Mouse (Mus musculus) left cerebral cortex, adult 2 months (tissue): ENCODE measurements at regions not wholly inside any gene's neighbourhood (a gene's known extent, or its start where the extent isn't known, plus 50 kb on each side); places are given as distances from the start of the nearest gene placed in this dataset.

Experiments used
- DNase-seq, 2 experiments: peaks; one replicate each; pipeline ENCODE4 v3.0.0; 2021 to 2022; ENCODE audit warnings: low spot score in 2 of 2, mixed read lengths in 1 of 2; ENCODE audit errors: extremely low spot score in 1 of 2
- H3K27ac ChIP-seq: fragments of 200-600 bp; 2 replicates; pipeline ENCODE4 v1.8.1; 2022
- H3K4me3 ChIP-seq: fragments of 200-600 bp; 2 replicates; pipeline ENCODE4 v1.8.1; 2022
- CTCF ChIP-seq: fragments of 200-600 bp; IDR thresholded peaks from 2 replicates; pipeline ENCODE4 v1.8.1; 2022; ENCODE audit warnings: antibody characterized with exemption, mild to moderate bottlenecking, moderate library complexity
- intact Hi-C: fragments of 180-260 bp; cut with DNase I; formaldehyde crosslinking; loops from one replicate; pipeline ENCODE4 v1.15.1; 2025

DNA sequence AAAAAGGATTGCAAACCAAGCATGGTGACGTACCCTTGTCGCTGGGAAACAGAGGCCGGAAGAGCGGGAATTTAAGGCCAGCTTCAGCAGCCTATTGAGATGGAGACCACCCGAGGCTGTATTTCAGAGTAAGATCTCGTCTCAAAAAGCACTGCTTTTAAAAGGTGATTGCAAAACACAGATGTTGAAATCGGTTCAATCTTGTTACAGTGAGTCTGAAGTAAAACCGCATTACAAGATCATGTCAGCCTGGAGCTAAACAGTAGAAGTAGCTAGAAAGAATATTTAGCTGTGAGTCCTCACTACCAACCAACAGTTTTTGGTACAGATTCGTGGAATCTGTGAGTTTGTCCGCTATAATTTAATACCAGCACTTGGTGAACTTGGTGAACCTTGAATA is 69.0 kb upstream of the Mpp6 start:
- TF ChIP-seq CTCF: no peak
- DNase-seq: no peak
- H3K27ac ChIP-seq: no peak overlapping the region
- no peak overlapping the region for H3K4me3 ChIP-seq
- intact Hi-C loops: no loop called here

DNA sequence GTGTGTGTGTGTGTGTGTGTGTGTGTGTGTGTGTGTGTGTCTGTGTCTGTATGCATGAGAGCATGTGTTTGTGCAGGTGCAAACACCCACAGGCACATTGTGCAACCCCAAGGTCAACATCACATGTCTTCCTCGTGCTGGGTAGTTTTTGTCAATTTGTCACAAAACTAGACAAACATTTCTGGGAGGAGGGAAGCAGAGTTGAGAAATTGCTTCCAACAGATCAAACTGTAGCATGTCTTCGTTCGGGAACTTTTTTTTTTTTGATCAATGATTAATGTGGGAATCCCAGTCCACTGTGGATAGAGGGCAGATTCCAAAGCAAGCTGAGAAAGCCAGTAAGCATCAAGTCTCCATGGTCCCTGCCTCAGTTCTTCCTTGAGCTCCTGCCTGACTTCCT is 67.9 kb upstream of the Mpp6 start:
- no peak for TF ChIP-seq CTCF
- Histone ChIP-seq H3K27ac (no peak overlapping the region), H3K4me3 (no peak overlapping the region)
- DNase-seq: no peak
- intact Hi-C loops: no loop called here

DNA sequence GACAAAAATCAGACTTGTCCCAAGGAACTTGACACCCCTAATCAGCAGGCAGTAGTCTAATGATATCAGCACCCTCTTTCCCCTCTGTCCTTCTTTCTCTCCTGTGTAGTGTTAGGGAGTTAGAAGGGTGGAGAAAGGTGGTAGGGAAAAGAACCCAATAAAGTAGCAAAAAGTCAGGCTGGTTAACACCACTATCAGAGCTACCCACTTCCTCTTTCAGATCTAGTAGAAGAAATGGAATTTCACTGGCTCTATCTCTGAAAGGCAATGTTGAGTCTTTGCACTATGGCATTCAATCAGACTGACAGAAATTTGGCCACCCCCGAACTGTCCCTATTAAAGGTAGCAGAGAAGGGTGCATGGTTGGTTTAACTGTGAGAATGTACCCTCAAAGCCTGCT is 65.9 kb upstream of the Mpp6 start:
- TF ChIP-seq CTCF: no peak
- Histone ChIP-seq H3K4me3 (no peak overlapping the region), H3K27ac (no peak overlapping the region)
- intact Hi-C loops: no loop called here
- DNase-seq: no peak

DNA sequence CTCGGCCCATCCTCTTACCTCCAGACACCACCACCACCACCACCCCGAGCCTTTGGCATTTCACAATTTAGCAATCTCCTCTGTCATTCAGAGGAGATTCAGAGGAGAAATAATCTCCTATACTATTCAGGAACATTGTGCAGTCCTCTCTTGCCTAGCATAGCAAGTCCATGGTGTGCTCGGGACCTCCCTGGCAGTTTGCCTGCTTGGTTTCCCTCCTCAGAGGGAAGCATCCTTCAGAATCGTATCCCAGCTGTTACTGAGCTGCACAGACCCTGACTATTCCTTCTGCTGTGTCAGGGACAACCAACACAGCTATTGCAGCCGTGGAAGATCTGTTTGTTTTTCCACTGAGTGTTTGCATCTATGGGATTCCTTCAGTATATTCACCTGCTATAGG is 63.3 kb upstream of the Mpp6 start:
- Histone ChIP-seq H3K27ac (no peak overlapping the region), H3K4me3 (no peak overlapping the region)
- intact Hi-C loops: no loop called here
- no peak for TF ChIP-seq CTCF
- no peak for DNase-seq

DNA sequence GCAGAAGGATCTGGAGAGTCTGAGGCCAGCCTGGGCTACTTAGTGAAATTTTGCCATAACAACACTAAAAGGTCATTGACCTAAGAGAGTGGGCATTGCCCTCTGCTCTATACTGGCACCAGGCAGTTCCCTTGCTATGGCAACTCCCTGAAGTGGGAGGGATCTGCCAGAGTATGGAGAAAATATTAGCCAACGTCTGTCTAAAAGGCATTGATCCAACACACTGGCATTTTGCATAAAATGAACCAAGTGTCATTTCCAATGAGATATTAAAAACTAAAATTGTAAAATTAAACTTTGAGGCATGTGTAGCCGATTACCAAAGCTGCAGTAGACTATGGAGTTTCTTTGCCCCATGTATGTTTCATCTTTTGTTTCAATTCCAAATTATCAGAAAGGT is 57.6 kb upstream of the Mpp6 start:
- no peak for DNase-seq
- Histone ChIP-seq H3K27ac (no peak overlapping the region), H3K4me3 (no peak overlapping the region)
- intact Hi-C loops: no loop called here
- TF ChIP-seq CTCF: no peak

DNA sequence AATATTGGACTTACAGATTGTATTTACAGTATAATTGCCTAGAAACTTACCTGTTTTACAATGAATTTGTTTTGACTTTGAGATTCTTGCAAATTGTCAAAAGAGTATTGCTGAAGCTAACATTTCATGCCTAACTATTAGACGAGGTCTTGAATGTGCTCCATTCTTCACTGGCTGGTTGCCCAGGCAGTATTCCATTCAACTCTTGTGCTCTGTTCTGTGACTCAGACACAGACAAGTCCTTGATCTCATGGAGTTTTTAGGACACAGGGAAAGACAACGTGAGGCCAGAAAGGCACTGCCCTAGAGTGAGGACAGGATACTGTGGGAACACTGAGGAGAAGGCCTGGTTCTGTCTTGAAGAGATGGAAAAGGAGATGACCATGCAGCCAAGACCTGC is 57.0 kb upstream of the Mpp6 start:
- intact Hi-C loops: no loop called here
- Histone ChIP-seq H3K27ac (no peak overlapping the region), H3K4me3 (no peak overlapping the region)
- DNase-seq: no peak
- no peak for TF ChIP-seq CTCF

DNA sequence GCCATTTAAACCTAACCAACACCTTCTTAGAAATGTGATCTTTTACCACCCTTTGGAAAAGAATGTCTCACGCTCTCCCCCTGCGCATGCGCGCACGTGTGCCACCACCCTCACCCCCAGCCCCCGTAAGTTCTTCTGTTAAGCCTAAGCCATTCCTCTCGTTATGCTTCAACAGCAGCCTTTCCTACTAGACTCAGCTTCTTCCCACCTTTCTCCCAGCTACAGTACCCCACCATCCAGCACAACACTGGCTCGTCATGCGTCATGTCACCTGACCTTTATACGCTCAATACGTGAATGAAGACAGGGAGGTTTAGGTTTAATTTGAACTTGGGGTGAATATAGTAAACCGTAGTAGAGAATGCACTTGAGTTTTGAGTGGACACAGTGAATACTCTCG is 55.8 kb upstream of the Mpp6 start:
- intact Hi-C loops: no loop called here
- Histone ChIP-seq H3K4me3 (no peak overlapping the region), H3K27ac (no peak overlapping the region)
- TF ChIP-seq CTCF: no peak
- no peak for DNase-seq

DNA sequence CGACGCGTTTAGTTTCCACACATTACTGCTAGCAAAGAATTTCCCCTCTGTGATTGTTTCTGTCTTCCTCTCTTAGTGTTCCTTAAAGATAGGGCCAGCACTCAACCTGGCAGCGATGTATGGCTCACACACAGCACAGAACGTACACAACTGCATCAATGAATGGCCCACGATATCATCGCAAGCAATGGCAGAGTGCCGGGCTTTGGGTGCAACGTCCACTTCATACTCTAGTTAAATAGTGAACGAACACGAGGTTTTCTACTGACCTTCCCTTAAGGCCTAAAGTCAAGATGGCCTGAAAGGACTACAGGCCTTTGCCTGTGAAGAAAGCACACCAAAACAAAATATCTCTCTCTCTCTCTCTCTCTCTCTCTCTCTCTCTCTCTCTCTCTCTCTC is 51.4 kb upstream of the Mpp6 start:
- intact Hi-C loops: no loop called here
- H3K4me3 ChIP-seq: no peak overlapping the region
- no peak for DNase-seq
- H3K27ac ChIP-seq: no peak overlapping the region
- TF ChIP-seq CTCF: no peak

DNA sequence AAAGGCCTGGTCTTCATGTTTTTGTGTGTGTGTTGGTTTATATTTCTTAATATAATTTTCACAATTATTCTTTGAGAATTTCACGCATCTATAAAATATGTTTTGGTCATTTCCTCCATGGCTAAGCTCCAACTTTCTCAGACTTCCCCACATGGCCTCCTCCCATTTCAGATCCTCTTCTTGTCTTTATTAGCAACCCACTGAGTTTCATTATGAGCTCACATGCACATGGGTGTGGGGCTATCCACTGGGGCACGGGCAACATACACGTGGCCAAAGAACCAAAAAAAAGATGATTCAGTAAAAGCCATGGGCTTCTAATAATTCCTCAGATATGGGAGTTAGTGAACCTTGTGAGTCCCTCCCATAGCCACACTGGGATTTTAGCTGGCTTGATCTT is 50.1 kb upstream of the Mpp6 start:
- Histone ChIP-seq H3K4me3 (no peak overlapping the region), H3K27ac (no peak overlapping the region)
- DNase-seq: no peak
- intact Hi-C loops: no loop called here
- TF ChIP-seq CTCF: no peak
